Mouse (Mus musculus): ENCODE measurements around the gene Gpr179. TPM values are rescaled to one million over a fixed set of nuclear protein-coding genes. Genes with fewer than 3 reads are reported as not detected.

The Gpr179 gene
- polyA plus RNA-seq, 1 experiment, result 0.03 TPM

DNA sequence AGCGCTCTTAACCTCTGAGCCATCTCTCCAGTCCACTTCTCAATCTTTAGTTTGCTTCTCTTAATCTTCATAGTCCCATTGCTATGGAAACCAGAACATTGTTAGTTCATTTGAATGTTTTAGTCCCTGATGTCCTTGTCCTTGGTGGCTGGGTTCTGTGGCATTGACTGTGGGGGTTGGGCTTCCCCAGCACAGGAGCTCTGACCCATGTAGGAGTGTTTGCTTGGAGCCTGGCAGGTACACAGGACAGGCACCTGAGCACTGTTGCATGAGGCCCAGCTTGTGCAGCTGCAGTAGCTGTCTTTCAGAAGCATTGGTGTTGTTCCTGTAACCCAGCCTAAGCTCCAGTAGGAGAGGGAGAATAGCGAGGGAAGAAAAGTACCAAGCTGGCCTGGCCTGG lies 35.9 kb upstream of the Gpr179 start:
- no peaks in the 10 kb centered on the region for H3K4me1 ChIP-seq (ENCODE audit: control insufficient read depth, insufficient read depth, insufficient read length, low read length)
- no peaks in the 10 kb centered on the region for H3K27me3 ChIP-seq (ENCODE audit: control insufficient read depth, insufficient read depth, low read length)
- 93% methylated on average over 2 of the region's 2 CpGs for WGBS
- H3K36me3 ChIP-seq (ENCODE audit: control insufficient read depth, insufficient read depth, low read length), result peaks cover 42% of the 10 kb centered on the region
- H3K27ac ChIP-seq (ENCODE audit: insufficient read depth, low read depth, low read length), result no peak overlapping the region
- TF ChIP-seq CTCF (IDR thresholded peaks at IDR 0.05; ENCODE audit: extremely low read depth, insufficient read length, insufficient replicate concordance, low read depth, low read length) (no peak), POLR2A (IDR thresholded peaks at IDR 0.05; ENCODE audit: low read depth, low read length) (no peak)
- no peak overlapping the region for H3K4me3 ChIP-seq (ENCODE audit: low read depth, low read length)

- 46% methylated on average over 2 of the region's 2 CpGs for WGBS
- Histone ChIP-seq H3K27me3 (ENCODE audit: control insufficient read depth, insufficient read depth, low read length) (no peaks in the 10 kb centered on the region), H3K4me3 (ENCODE audit: low read depth, low read length) (no peak overlapping the region), H3K27ac (ENCODE audit: insufficient read depth, low read depth, low read length) (no peak overlapping the region), H3K4me1 (ENCODE audit: control insufficient read depth, insufficient read depth, insufficient read length, low read length) (no peaks in the 10 kb centered on the region), H3K36me3 (ENCODE audit: control insufficient read depth, insufficient read depth, low read length) (peaks cover 30% of the 10 kb centered on the region)
- no peak for TF ChIP-seq CTCF (IDR thresholded peaks at IDR 0.05; ENCODE audit: extremely low read depth, insufficient read length, insufficient replicate concordance, low read depth, low read length)
- no peak for TF ChIP-seq POLR2A (IDR thresholded peaks at IDR 0.05; ENCODE audit: low read depth, low read length)
Observed at GRCm38 (mm10) chr11:97383764-97384163, 31.9 kb upstream of the Gpr179 start.

- H3K27ac ChIP-seq (ENCODE audit: insufficient read depth, low read depth, low read length), result no peak overlapping the region
- no peaks in the 10 kb centered on the region for H3K27me3 ChIP-seq (ENCODE audit: control insufficient read depth, insufficient read depth, low read length)
- 97% methylated on average over 2 of the region's 2 CpGs for WGBS
- H3K36me3 ChIP-seq (ENCODE audit: control insufficient read depth, insufficient read depth, low read length), result peaks cover 36% of the 10 kb centered on the region
- no peaks in the 10 kb centered on the region for H3K4me1 ChIP-seq (ENCODE audit: control insufficient read depth, insufficient read depth, insufficient read length, low read length)
- no peak overlapping the region for H3K4me3 ChIP-seq (ENCODE audit: low read depth, low read length)
- no peak for TF ChIP-seq POLR2A (IDR thresholded peaks at IDR 0.05; ENCODE audit: low read depth, low read length)
Observed at GRCm38 (mm10) chr11:97383017-97383416, 31.1 kb upstream of the Gpr179 start.

DNA sequence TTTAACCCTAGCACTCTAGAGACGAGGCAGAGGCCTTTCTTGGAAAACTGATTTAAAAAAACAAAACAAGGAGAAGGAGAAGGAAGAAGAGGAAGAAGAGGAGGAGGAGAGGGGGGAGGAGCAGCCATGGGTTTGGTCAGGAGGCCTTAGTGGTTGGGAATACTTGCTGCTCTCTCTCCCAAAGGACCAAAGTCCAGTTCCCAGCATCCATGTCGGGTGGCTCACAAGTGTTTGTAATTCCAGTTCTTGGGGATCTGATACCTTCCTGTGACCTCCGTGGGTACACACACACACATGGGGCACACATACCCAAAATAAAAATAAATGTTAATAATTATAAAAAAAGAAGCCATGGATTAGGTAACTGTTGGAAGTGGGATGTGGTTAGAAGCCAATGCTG lies 28.2 kb upstream of the Gpr179 start:
- TF ChIP-seq POLR2A (IDR thresholded peaks at IDR 0.05; ENCODE audit: low read depth, low read length) (no peak), CTCF (IDR thresholded peaks at IDR 0.05; ENCODE audit: extremely low read depth, insufficient read length, insufficient replicate concordance, low read depth, low read length) (no peak)
- Histone ChIP-seq H3K27me3 (ENCODE audit: control insufficient read depth, insufficient read depth, low read length) (no peaks in the 10 kb centered on the region), H3K4me1 (ENCODE audit: control insufficient read depth, insufficient read depth, insufficient read length, low read length) (no peaks in the 10 kb centered on the region; the same call in 1 of the 2 replicates), H3K27ac (ENCODE audit: insufficient read depth, low read depth, low read length) (no peak overlapping the region), H3K4me3 (ENCODE audit: low read depth, low read length) (no peak overlapping the region), H3K36me3 (ENCODE audit: control insufficient read depth, insufficient read depth, low read length) (peaks cover 33% of the 10 kb centered on the region)
- 48% methylated on average over 3 of the region's 3 CpGs for WGBS

- 85% methylated on average over 2 of the region's 2 CpGs for WGBS
- no peaks in the 10 kb centered on the region; the same call in 1 of the 2 replicates for H3K4me1 ChIP-seq (ENCODE audit: control insufficient read depth, insufficient read depth, insufficient read length, low read length)
- peaks cover 20% of the 10 kb centered on the region for H3K36me3 ChIP-seq (ENCODE audit: control insufficient read depth, insufficient read depth, low read length)
- H3K27me3 ChIP-seq (ENCODE audit: control insufficient read depth, insufficient read depth, low read length), result no peaks in the 10 kb centered on the region
- H3K27ac ChIP-seq (ENCODE audit: insufficient read depth, low read depth, low read length), result no peak overlapping the region
- no peak overlapping the region for H3K4me3 ChIP-seq (ENCODE audit: low read depth, low read length)
- TF ChIP-seq POLR2A (IDR thresholded peaks at IDR 0.05; ENCODE audit: low read depth, low read length) (no peak), CTCF (IDR thresholded peaks at IDR 0.05; ENCODE audit: extremely low read depth, insufficient read length, insufficient replicate concordance, low read depth, low read length) (no peak)
Observed at GRCm38 (mm10) chr11:97373402-97373801, 21.5 kb upstream of the Gpr179 start.

- Histone ChIP-seq H3K27ac (ENCODE audit: insufficient read depth, low read depth, low read length) (no peak overlapping the region), H3K4me1 (ENCODE audit: control insufficient read depth, insufficient read depth, insufficient read length, low read length) (no peaks in the 10 kb centered on the region; the same call in 1 of the 2 replicates), H3K36me3 (ENCODE audit: control insufficient read depth, insufficient read depth, low read length) (peaks cover 10% of the 10 kb centered on the region), H3K4me3 (ENCODE audit: low read depth, low read length) (no peak overlapping the region), H3K27me3 (ENCODE audit: control insufficient read depth, insufficient read depth, low read length) (no peaks in the 10 kb centered on the region)
- WGBS, result 88% methylated on average over 6 of the region's 6 CpGs
- TF ChIP-seq CTCF (IDR thresholded peaks at IDR 0.05; ENCODE audit: extremely low read depth, insufficient read length, insufficient replicate concordance, low read depth, low read length) (no peak), POLR2A (IDR thresholded peaks at IDR 0.05; ENCODE audit: low read depth, low read length) (no peak)
Observed at GRCm38 (mm10) chr11:97372159-97372864, 20.4 kb upstream of the Gpr179 start.

DNA sequence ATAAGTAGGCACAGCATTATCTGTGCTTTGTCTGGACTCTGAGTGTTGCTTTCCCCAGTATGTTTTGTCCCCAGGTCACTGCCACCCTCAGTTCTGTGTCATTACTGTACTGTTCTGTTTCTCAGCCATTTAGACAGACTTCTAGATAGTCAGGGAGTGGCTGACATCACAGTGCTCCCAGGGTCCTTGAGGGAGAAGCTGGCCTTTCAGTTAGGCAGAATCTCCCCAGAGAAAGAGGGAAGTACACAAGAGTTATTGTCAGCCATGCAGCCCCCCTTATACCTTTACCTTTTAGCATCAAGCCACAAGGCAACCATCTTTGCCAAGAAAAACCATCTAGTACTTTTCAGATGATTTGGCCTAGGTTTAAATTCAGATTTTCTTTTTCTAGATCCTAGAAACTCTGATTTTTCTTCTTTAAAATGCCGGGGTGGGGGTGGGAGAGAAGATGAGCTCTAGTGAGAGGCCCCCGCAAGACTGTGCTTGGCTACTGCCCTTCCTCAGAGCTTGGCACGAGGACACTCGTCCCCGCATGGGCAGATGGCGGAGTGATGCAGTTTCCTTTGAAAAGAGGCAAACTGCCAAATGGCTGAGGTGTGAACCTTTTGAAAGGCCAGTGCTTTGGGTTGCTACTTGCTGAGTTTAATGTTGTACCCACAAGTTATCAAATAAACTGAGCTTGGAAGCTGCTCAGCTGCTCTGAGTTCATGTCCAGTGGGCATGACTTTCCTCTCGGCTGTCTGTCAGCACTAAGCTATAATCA lies 18.6 kb upstream of the Gpr179 start:
- peaks cover 8% of the 10 kb centered on the region for H3K36me3 ChIP-seq (ENCODE audit: control insufficient read depth, insufficient read depth, low read length)
- WGBS, result 73% methylated on average over 7 of the region's 7 CpGs
- H3K27me3 ChIP-seq (ENCODE audit: control insufficient read depth, insufficient read depth, low read length), result no peaks in the 10 kb centered on the region
- no peak overlapping the region for H3K27ac ChIP-seq (ENCODE audit: insufficient read depth, low read depth, low read length)
- H3K4me1 ChIP-seq (ENCODE audit: control insufficient read depth, insufficient read depth, insufficient read length, low read length), result no peaks in the 10 kb centered on the region
- no peak for TF ChIP-seq POLR2A (IDR thresholded peaks at IDR 0.05; ENCODE audit: low read depth, low read length)
- no peak for TF ChIP-seq CTCF (IDR thresholded peaks at IDR 0.05; ENCODE audit: extremely low read depth, insufficient read length, insufficient replicate concordance, low read depth, low read length)
- no peak overlapping the region for H3K4me3 ChIP-seq (ENCODE audit: low read depth, low read length)

Measured in small intestine, adult 2 months (tissue).